Mouse (Mus musculus) megakaryocyte, embryonic 14.5 days (primary cell): ENCODE measurements around the gene S100z.

Experiments
- FLI1 ChIP-seq: IDR thresholded peaks from 2 replicates; pipeline ENCODE4 v1.6.1; 2012; ENCODE audit warnings: low read length, inconsistent platforms, mixed read lengths
- GATA1 ChIP-seq: IDR thresholded peaks from 3 replicates; pipeline ENCODE4 v1.6.1; 2012; ENCODE audit warnings: mixed read lengths, low read length, inconsistent platforms, borderline replicate concordance

DNA sequence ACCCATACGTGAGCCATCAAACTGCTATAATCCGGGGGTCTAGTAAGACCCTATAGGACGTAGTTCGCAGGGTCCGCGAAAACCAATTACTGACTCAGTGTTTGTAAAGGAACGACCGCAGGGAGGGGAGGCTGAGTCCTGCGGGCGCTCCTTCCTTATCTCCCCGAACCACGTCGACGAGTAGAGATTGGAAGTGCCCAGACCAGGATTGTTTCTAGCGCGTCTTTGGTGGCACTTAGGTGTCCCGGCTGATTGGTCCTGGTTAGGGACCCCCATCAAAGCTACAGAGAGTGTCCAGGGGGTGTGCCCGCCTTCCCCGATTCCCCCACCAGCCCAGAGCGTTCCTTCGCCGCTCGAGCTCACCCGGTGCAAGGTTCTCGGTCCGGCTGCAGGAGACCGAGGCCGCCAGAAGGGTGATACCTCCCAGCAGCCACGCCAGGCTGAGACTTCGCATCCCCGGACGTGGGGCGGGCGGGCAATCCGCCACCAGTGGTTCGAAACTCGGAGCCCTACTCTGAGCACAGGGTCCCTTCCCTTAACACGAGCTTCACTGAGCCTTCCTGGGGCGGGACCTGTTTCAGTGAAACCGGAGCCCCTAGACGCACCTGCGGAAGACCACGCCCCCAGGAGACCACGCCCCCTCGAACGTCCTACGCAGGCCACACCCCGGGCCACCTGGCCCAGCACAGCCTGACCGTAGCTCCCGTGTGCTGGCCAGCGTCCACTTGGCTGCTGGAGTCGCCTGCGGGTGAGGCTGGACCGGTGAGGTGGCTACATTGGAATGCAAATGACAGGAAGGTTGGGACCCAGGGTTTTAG is 46.4 kb upstream of the S100z start, which contains the start of gene F2rl1:
- TF ChIP-seq GATA1 = no peak
- no peak for TF ChIP-seq FLI1
